Mouse (Mus musculus) left cerebral cortex, adult 11 months (tissue): ENCODE results near the gene Lama5.

Experiments
- DNase-seq: peaks from one replicate; pipeline ENCODE4 v3.0.0; 2022; ENCODE audit warnings: low spot score

Lama5 gene

DNA sequence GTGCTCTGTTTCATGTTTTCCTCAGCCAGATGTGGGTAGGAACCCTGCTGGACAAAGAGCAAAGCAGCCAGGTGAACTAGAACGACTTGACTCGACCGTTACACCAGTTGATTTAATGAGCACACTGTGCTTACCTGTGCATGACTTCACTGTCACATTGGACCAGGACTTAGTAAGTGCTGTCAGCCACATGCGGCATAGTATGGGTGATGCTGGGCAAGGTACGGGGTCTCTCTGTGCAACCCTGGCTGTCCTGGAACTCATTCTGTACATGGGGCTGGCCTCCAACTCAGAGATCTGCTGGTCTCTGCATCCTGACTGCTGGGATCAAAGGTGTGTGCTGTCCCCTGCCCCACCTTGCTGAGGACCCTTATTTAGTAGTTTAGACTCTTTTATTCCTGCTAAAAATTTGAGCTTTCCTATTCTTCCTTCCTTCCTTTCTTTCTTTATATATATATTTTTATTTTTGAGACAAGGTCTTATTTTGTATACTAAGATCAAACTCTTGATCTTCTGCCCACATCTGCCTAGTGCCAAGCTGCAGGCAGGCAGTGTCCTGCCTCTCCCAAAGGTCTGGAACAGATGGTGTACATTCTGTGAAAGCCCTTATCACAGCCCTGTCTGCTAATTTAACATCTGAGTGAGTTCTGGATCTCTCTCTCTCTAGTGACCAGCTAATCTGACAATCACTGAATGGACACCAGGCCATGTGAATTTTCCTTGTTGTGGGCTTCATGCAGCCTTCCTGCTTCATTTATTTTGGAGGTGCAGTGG lies 29.0 kb upstream of the Lama5 start:
- no peak for DNase-seq

DNA sequence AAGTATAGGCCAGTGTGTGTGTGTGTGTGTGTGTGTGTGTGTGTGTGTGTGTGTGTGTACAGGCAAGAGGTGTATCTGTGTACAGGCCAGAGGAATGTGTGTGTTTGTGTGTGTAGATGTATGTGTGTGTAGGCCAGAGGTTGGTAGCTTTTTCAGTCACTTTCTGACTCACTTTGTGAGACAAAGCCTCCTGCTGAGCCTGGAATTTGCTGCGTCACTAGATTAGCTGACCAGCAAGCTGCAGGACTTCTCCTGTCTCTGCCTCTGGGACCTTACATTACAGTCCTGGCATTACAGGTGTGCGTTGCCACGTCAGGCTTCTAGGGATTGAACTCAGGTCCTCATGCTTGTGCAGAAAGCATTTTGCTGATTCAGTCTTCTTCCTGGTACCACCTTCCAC lies 26.2 kb upstream of the Lama5 start:
- DNase-seq: no peak

GRCm38 (mm10) chr2:180250930-180251611 lies 25.4 kb upstream of the Lama5 start:
- DNase-seq: peak; percentile 53

GRCm38 (mm10) chr2:180248947-180249660 lies 23.4 kb upstream of the Lama5 start:
- DNase-seq: no peak

GRCm38 (mm10) chr2:180247916-180248315 lies 22.3 kb upstream of the Lama5 start:
- no peak for DNase-seq

- no peak for DNase-seq
Observed at GRCm38 (mm10) chr2:180243108-180243507, 17.4 kb upstream of the Lama5 start.

DNA sequence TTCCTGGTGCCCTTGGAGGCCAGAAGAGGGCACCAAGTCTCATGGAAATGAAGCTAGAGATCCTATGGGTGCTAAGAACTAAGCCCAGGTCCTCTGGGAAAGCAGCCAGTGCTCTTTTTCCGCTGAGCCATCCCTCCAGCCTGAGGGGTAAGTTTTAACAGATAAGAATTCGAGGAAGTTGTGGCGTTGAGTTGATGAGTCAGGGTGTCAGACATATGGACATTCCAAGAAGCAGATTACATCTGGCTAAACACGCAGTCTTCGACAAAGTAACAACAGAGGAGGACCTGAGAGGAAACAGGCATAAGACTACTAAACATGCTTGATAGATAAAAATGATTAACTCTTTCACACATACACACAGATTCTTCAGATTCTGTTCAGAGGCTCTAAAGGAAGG lies 12.9 kb upstream of the Lama5 start:
- no peak for DNase-seq

- DNase-seq: no peak
Observed at GRCm38 (mm10) chr2:180237601-180238345, 12.1 kb upstream of the Lama5 start.

GRCm38 (mm10) chr2:180236930-180237329 lies 11.3 kb upstream of the Lama5 start:
- no peak for DNase-seq

DNA sequence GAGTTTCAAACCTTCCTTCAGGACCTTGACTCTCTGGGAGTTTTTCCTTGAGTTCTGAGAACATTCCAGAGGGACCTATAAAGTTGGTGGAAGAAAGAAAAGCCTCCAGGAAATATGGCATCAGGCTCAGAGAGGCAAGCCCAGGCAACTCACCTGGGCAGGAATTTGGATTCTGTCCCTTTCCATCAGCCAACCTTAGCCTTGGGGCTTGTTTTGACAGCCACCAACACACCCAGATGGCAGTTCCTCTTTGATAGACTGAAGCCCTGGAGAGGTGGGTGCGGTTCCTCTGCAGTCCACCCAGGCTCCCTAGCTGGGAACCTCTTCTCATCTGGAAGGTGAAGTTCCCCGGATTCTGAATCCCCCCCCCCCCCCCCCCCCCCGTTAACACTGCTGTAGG lies 10.8 kb upstream of the Lama5 start:
- DNase-seq: no peak

- no peak for DNase-seq
Observed at GRCm38 (mm10) chr2:180235788-180236187, 10.1 kb upstream of the Lama5 start.

DNA sequence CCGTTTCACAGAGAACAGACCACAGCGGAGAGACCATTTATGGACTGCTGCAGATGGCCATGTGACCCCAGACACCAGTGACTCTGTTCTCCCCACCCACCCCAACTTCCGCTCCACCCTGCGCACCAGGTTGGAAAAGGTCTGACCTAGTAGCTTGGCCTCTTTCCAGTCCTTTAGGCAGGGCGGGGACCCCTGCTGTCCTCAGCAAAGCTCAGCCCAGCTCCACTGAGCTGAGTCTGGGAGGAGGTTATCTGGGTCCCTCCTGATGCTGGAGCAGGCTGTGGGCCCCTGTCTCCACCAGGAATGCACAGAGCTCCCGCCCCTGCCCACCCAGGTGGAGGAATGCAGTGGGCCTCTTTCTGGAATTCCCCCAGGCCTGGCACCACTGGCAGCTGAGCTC lies 9.3 kb upstream of the Lama5 start:
- DNase-seq: no peak

GRCm38 (mm10) chr2:180234353-180234752 lies 8.7 kb upstream of the Lama5 start:
- no peak for DNase-seq

- no peak for DNase-seq
Observed at GRCm38 (mm10) chr2:180233101-180233904, 7.6 kb upstream of the Lama5 start.

DNA sequence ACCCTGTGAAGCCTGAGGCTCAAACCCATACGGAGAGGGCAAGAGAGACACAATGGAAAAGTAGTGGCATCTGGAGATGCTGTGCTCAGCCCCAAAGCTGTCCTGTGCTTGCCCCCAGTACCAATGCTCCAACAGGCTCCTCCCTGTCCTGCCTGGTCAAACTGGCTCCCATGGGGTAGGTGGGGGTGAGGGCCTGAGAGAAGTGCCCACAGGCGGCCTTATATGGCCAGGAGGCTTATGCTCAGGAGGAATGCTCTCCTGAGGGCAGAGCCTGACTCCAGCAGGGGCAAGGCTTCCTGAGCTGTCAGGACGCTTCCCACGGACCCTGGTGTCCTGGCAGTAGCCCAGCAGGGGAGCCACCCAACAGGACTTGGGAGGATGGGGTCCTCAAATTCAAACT lies 4.8 kb upstream of the Lama5 start:
- DNase-seq: no peak

DNA sequence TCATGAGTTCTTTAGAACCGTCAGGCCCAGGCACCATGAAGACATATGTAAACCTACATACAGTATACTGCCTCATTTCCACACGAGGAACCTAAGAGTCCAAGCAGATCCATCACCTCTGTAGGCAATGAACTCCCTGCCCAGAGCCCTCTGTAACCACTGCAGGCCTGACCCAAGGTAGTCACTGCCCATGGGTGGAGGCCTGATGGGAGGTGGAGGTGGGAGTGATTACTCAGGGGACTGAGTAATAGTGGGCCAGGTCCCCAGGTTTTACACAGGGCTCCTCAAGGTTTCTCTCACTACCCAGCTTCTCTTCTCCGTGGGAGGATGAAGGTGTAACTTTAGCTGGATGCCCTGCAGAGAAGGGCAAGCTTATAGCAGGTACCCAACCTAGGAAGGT lies 3.5 kb upstream of the Lama5 start:
- no peak for DNase-seq

- DNase-seq: no peak
Observed at GRCm38 (mm10) chr2:180228592-180228991, 2.9 kb upstream of the Lama5 start.

GRCm38 (mm10) chr2:180228060-180228458 lies 2.4 kb upstream of the Lama5 start:
- DNase-seq: no peak

- no peak for DNase-seq
Observed at GRCm38 (mm10) chr2:180227262-180228059, 1.8 kb upstream of the Lama5 start.

- DNase-seq: no peak
Observed at GRCm38 (mm10) chr2:180225044-180225761, 456 bp downstream of the Lama5 start.
